Mouse (Mus musculus): Measurements from ENCODE around the gene Gm5089.

GRCm38 (mm10) chr14:122489041-122489440 is 38.1 kb upstream of the Gm5089 start:
- no peak for TF ChIP-seq CTCF (conservative IDR thresholded peaks at IDR 0.05; ENCODE audit: insufficient read depth, insufficient read length, low read depth, low read length)
- no peak for TF ChIP-seq POLR2A (IDR thresholded peaks at IDR 0.05; ENCODE audit: low read depth, low read length)

Data from kidney, adult 2 months (tissue).